Mouse (Mus musculus) stomach, postnatal 0 days (tissue): ENCODE results near the gene Clock. TPM values are rescaled to one million over a fixed set of nuclear protein-coding genes. Genes with fewer than 3 reads are reported as not detected.

Source experiments
- ATAC-seq: fragments of 200-750 bp; cut with Nextera tagmentation; 2 replicates; pipeline ENCODE4 v1.8.0; 2017; ENCODE audit not compliant: low FRiP score, low TSS enrichment
- DNase-seq: peaks from one replicate; pipeline ENCODE4 v3.0.0-alpha.2; 2016; ENCODE audit warnings: low spot score
- H3K27ac ChIP-seq: fragments of 300-500 bp; sonication (generic); replicated peaks from 2 replicates; pipeline ENCODE4 v1.5.1; 2014; ENCODE audit warnings: mild to moderate bottlenecking, control low read depth
- H3K27me3 ChIP-seq: fragments of 300-500 bp; sonication (generic); 2 replicates; pipeline ENCODE4 v1.6.1; 2014; ENCODE audit warnings: low read length; ENCODE audit not compliant: control insufficient read depth, insufficient read depth
- H3K36me3 ChIP-seq: fragments of 300-500 bp; sonication (generic); 2 replicates; pipeline ENCODE4 v1.6.1; 2014; ENCODE audit warnings: low read length, mixed read lengths; ENCODE audit not compliant: control insufficient read depth, insufficient read depth
- H3K4me1 ChIP-seq: fragments of 300-500 bp; sonication (generic); replicated peaks from 2 replicates; pipeline ENCODE4 v1.6.1; 2014; ENCODE audit warnings: antibody characterized with exemption; ENCODE audit not compliant: control insufficient read depth, insufficient read depth
- H3K4me2 ChIP-seq: fragments of 300-500 bp; sonication (generic); replicated peaks from 2 replicates; pipeline ENCODE4 v1.6.1; 2014; ENCODE audit warnings: low read depth, mild to moderate bottlenecking, control low read depth, moderate library complexity
- H3K4me3 ChIP-seq: fragments of 300-500 bp; sonication (generic); 2 replicates; pipeline ENCODE4 v1.5.1; 2014; ENCODE audit warnings: low read depth, low read length, control low read depth
- H3K9ac ChIP-seq: fragments of 300-500 bp; sonication (generic); 2 replicates; pipeline ENCODE4 v1.6.1; 2014; ENCODE audit warnings: mild to moderate bottlenecking, low read length, control low read depth, mixed read lengths
- H3K9me3 ChIP-seq: fragments of 300-500 bp; sonication (generic); 2 replicates; pipeline ENCODE4 v1.6.1; 2016; ENCODE audit warnings: low read length; ENCODE audit not compliant: control insufficient read depth
- CTCF ChIP-seq: IDR thresholded peaks from 2 replicates; pipeline ENCODE4 v1.5.1; 2016; ENCODE audit warnings: antibody characterized with exemption, low read depth, mild to moderate bottlenecking, moderate library complexity
- EP300 ChIP-seq: optimal IDR thresholded peaks from 2 replicates; pipeline ENCODE3; 2016; ENCODE audit warnings: antibody characterized with exemption
- whole genome bisulfite sequencing: fragments of 180-500 bp; shearing (Covaris S2); extraction: QIAGEN DNeasy Blood & Tissue Kit; methylation state at CpG from one replicate; pipeline ENCODE4 v1.1.7; 2014; 5-methylcytosine and 5-hydroxymethylcytosine counted together
- polyA plus RNA-seq: library from polyadenylated mRNA; unstranded; fragments of >200 nt; fragmentation: Nextera tagmentation; extraction: Ambion mirVana; gene quantifications from 2 replicates; pipeline ENCODE4 v1.2.1, GENCODE M21; 2015

Clock gene
- polyA plus RNA-seq, 1 experiment from 2014 or later = 6.7 TPM

GRCm38 (mm10) chr5:76216691-76217090, 87.9 kb downstream of the Clock start:
- no peak for ATAC-seq
- no peak overlapping the region for H3K4me3 ChIP-seq
- no peaks in the 10 kb centered on the region for H3K9me3 ChIP-seq
- no peak overlapping the region for H3K4me2 ChIP-seq
- no peaks in the 10 kb centered on the region for H3K4me1 ChIP-seq
- 62% methylated on average over 6 of the region's 6 CpGs for WGBS
- no peak for DNase-seq
- no peaks in the 10 kb centered on the region for H3K27me3 ChIP-seq
- TF ChIP-seq EP300 (no peak), CTCF (no peak)
- no peak overlapping the region for H3K9ac ChIP-seq
- H3K36me3 ChIP-seq = peaks cover 2% of the 10 kb centered on the region; the same call in 1 of the 2 replicates
- no peak overlapping the region for H3K27ac ChIP-seq

- Histone ChIP-seq H3K4me3 (no peak overlapping the region), H3K27ac (no peak overlapping the region), H3K27me3 (no peaks in the 10 kb centered on the region), H3K9ac (no peak overlapping the region), H3K4me2 (no peak overlapping the region), H3K9me3 (no peaks in the 10 kb centered on the region), H3K4me1 (no peaks in the 10 kb centered on the region), H3K36me3 (peaks cover 25% of the 10 kb centered on the region)
- ATAC-seq (no peak), DNase-seq (no peak)
- no peak for TF ChIP-seq EP300
- TF ChIP-seq CTCF = no peak
- WGBS = 80% methylated on average over 5 of the region's 5 CpGs
These were observed 96.5 kb downstream of the Clock start for GRCm38 (mm10) chr5:76208066-76208465.

GRCm38 (mm10) chr5:76205886-76206285, 98.7 kb downstream of the Clock start:
- Histone ChIP-seq H3K36me3 (peaks cover 25% of the 10 kb centered on the region), H3K9ac (no peak overlapping the region), H3K4me3 (no peak overlapping the region), H3K4me2 (no peak overlapping the region), H3K27me3 (no peaks in the 10 kb centered on the region), H3K4me1 (no peaks in the 10 kb centered on the region), H3K9me3 (no peaks in the 10 kb centered on the region), H3K27ac (no peak overlapping the region)
- WGBS = 77% methylated on average over 2 of the region's 2 CpGs
- DNase-seq (no peak), ATAC-seq (no peak)
- TF ChIP-seq CTCF (no peak), EP300 (no peak)

- DNase-seq = no peak
- ATAC-seq = no peak
- no peaks in the 10 kb centered on the region for H3K9me3 ChIP-seq
- no peaks in the 10 kb centered on the region for H3K4me1 ChIP-seq
- 73% methylated on average over 3 of the region's 3 CpGs for WGBS
- H3K36me3 ChIP-seq = peaks cover 23% of the 10 kb centered on the region
- TF ChIP-seq EP300 (no peak), CTCF (no peak)
- H3K9ac ChIP-seq = no peak overlapping the region
- H3K4me3 ChIP-seq = no peak overlapping the region
- H3K27me3 ChIP-seq = no peaks in the 10 kb centered on the region
- no peak overlapping the region for H3K27ac ChIP-seq
- H3K4me2 ChIP-seq = no peak overlapping the region
These were observed 101.4 kb downstream of the Clock start for GRCm38 (mm10) chr5:76203171-76203570.

- Histone ChIP-seq H3K4me2 (no peak overlapping the region), H3K27ac (no peak overlapping the region), H3K36me3 (peaks cover 9% of the 10 kb centered on the region; the same call in 1 of the 2 replicates), H3K4me1 (no peaks in the 10 kb centered on the region), H3K4me3 (no peak overlapping the region), H3K9me3 (no peaks in the 10 kb centered on the region), H3K27me3 (no peaks in the 10 kb centered on the region), H3K9ac (no peak overlapping the region)
- no peak for ATAC-seq
- no peak for DNase-seq
- 91% methylated on average over 13 of the region's 13 CpGs for WGBS
- no peak for TF ChIP-seq EP300
- no peak for TF ChIP-seq CTCF
These were observed 105.2 kb downstream of the Clock start for GRCm38 (mm10) chr5:76199346-76199745.

- Histone ChIP-seq H3K9me3 (no peaks in the 10 kb centered on the region), H3K36me3 (no peaks in the 10 kb centered on the region), H3K4me1 (no peaks in the 10 kb centered on the region), H3K9ac (no peak overlapping the region), H3K27ac (no peak overlapping the region), H3K4me2 (no peak overlapping the region), H3K27me3 (no peaks in the 10 kb centered on the region), H3K4me3 (no peak overlapping the region)
- ATAC-seq = no peak
- WGBS = 62% methylated on average over 6 of the region's 6 CpGs
- DNase-seq = no peak
- TF ChIP-seq EP300 (no peak), CTCF (no peak)
These were observed 110.1 kb downstream of the Clock start for GRCm38 (mm10) chr5:76194377-76194945.
